Mouse (Mus musculus): ENCODE data around the gene Il12rb1. TPM values are rescaled to one million over a fixed set of nuclear protein-coding genes. Genes with fewer than 3 reads are reported as not detected.

The Il12rb1 gene
- not detected for total RNA-seq (2021)
- long read RNA-seq, experiment 1: 0 reads
- long read RNA-seq, experiment 2: 0 reads

GRCm38 (mm10) chr8:70808239-70808638 lies at the start of gene Il12rb1:
Gene Il12rb1, plus strand, starts transcription at chr8:70808449.
- DNase-seq: no peak

- peak; percentile 52 for DNase-seq
Measured at GRCm38 (mm10) chr8:70758616-70759561, 49.4 kb upstream of the Il12rb1 start.

GRCm38 (mm10) chr8:70760350-70760749 lies 47.9 kb upstream of the Il12rb1 start:
- DNase-seq: no peak

- DNase-seq: peak; percentile 98
Measured at GRCm38 (mm10) chr8:70760775-70761406, 47.4 kb upstream of the Il12rb1 start, which contains the start of gene Mpv17l2. Gene Mpv17l2, minus strand, starts transcription at chr8:70760946.

- peak; percentile 31 for DNase-seq
Measured at GRCm38 (mm10) chr8:70762118-70762517, 46.1 kb upstream of the Il12rb1 start.

GRCm38 (mm10) chr8:70763354-70763753 lies 44.9 kb upstream of the Il12rb1 start:
- peak; percentile 41 for DNase-seq

- no peak for DNase-seq
Measured at GRCm38 (mm10) chr8:70764026-70764425, 44.2 kb upstream of the Il12rb1 start.

- DNase-seq: no peak
Measured at GRCm38 (mm10) chr8:70764676-70765075, 43.6 kb upstream of the Il12rb1 start.

- DNase-seq: no peak
Measured at GRCm38 (mm10) chr8:70765329-70765728, 42.9 kb upstream of the Il12rb1 start.

- DNase-seq: no peak
Measured at GRCm38 (mm10) chr8:70765838-70766570, 42.2 kb upstream of the Il12rb1 start.

- DNase-seq: peak; percentile 79
Measured at GRCm38 (mm10) chr8:70766571-70767440, 41.4 kb upstream of the Il12rb1 start.

GRCm38 (mm10) chr8:70767503-70767902 lies 40.7 kb upstream of the Il12rb1 start:
- DNase-seq: no peak

- DNase-seq: no peak
Measured at GRCm38 (mm10) chr8:70768231-70768776, 39.9 kb upstream of the Il12rb1 start.

GRCm38 (mm10) chr8:70768956-70769355 lies 39.3 kb upstream of the Il12rb1 start:
- no peak for DNase-seq

- DNase-seq: peak; percentile 87
Measured at GRCm38 (mm10) chr8:70769359-70769758, 38.9 kb upstream of the Il12rb1 start.

- DNase-seq: no peak
Measured at GRCm38 (mm10) chr8:70769858-70770257, 38.4 kb upstream of the Il12rb1 start.

GRCm38 (mm10) chr8:70770748-70771147 lies 37.5 kb upstream of the Il12rb1 start:
- no peak for DNase-seq

- no peak for DNase-seq
Measured at GRCm38 (mm10) chr8:70771217-70771616, 37.0 kb upstream of the Il12rb1 start.

GRCm38 (mm10) chr8:70772075-70772474 lies 36.2 kb upstream of the Il12rb1 start:
- DNase-seq: no peak

GRCm38 (mm10) chr8:70772890-70773289 lies 35.4 kb upstream of the Il12rb1 start:
- DNase-seq: peak; percentile 22

- no peak for DNase-seq
Measured at GRCm38 (mm10) chr8:70773410-70773809, 34.8 kb upstream of the Il12rb1 start.
